Mouse (Mus musculus) regulatory T cell (primary cell): ENCODE results near the gene Gm8237.
"Not testable (repeated sequence)": the region's sequence is repeated elsewhere in the genome, so short reads cannot be mapped to it uniquely, and the experiment has no call there.

Source experiments
- in situ Hi-C: fragments of 300-600 bp; cut with MboI, MseI; formaldehyde crosslinking; loops from one replicate; pipeline ENCODE4 v1.15.1; 2025; ENCODE audit warnings: high pct_unique_total_duplicates

The Gm8237 gene

GRCm38 (mm10) chr14:5880241-5880640 is at the start of gene Gm8237:
Gene Gm8237 (minus strand): TSS chr14:5880382.
- in situ Hi-C loops: loop anchor here (5.0 kb wide), 1 partner anchor 82 kb away; the partner anchor contains the start of gene Gm3248

DNA sequence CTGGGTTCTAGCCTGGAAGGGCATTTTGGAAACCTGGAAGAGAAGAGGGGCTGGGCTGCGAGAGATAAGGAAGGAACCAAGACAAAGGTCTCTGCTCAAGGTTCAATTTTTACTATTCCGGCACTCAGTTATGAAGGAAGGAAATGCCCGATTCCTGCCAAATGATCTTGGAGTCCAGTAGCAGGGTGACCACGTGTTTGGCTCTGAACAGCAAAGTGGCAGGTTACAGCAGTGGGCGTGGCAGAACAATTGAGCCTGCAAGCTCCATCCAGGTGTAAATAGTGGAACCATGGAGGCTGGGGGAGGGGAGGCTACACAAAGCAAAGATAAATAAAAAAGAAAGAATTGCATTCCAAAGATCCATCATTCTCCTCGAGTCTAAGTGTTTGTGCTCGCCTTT is 43.1 kb upstream of the Gm8237 start:
- in situ Hi-C loops: not testable (repeated sequence)

- in situ Hi-C loops: loop anchor here (10.0 kb wide), 1 partner anchor 1634 kb away; no protein-coding TSS in a partner anchor
Observed at GRCm38 (mm10) chr14:5918330-5918942, 38.3 kb upstream of the Gm8237 start.

DNA sequence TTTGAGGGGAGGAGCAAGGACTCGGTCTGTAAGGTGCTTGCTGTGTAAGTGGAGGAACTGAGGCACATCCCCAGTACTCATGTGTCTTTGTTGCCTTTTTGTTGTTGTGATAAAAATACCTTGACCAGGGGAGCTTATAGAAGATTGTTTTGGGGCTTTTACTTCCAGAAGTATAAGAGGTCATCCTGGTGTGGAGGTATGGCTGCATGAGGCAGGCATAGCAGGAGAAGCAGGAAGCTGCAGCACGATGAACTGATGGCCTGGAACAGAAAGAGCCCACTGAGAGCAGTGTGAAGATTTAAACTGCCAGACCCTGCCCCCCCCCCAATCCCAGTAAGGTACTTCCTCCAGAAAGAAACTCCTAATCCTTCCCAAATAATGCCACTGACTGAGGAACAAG is 33.5 kb upstream of the Gm8237 start:
- in situ Hi-C loops: loop anchor here (10.0 kb wide), 1 partner anchor 1629 kb away; no protein-coding TSS in a partner anchor

DNA sequence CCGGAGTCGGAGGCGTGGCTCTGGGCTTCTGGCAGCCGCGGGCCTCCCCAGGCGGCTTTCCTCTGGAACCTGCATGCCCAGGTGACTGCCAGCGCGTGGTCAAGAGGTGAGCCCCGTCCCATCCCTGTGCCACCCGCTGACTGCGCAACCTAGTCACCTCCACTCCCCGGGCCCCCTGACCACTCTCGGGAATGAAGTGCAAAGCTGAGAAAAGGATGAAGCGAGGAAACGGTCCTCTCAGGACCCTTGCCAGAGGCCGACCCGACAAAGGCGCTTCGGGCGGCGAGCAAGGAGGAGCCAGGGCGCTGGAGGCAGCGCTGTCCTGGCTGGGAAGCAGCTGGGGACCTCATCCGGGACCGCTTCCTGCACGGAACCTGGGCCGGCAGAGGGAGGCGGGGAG is 391 bp downstream of the Gm8237 start:
- in situ Hi-C loops: loop anchor here (5.0 kb wide), 2 partner anchors 83 to 1688 kb away; partner anchors contain the start of genes Gm3248 and Gm3558

DNA sequence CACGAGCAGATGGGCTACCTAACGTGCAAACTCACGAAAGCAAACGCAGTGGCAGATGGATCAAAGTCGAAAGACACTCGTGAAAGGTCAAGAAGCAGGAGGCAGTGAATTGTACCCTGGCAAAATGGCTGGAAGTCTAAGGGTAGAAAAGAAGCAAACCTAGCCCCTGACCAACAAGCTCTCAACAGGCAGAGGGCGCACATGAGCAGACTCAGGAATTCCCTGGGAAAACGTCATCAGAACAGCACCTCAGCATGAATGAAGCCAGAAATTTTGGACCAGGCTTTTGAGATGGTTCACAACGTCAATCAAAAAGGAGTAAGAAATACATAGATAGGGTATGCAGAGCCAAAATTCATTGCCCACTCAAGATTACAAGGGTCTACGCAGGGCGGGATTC is 1.0 kb downstream of the Gm8237 start:
- in situ Hi-C loops: loop anchor here (5.0 kb wide), 1 partner anchor 1688 kb away; the partner anchor contains the start of gene Gm3558

DNA sequence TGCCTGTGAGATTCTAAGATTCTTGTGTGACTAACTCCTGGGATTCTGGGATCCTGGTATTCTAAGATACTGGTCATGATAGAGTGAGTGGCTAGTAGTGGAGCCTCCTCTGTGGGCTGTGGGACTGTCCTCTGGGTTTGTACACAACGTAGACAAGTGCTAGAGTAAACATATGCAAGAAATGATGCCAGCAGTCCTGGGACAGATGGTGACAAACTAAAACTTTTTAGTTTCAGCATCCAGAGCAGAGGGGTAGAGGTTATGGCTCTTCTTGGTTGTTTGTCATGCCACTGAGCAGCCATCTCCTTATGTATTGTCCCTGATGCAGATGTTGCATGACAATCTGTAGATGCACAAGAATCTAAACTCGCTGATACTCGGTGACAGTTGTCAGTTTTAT is 24.3 kb downstream of the Gm8237 start:
- in situ Hi-C loops: loop anchor here (25.0 kb wide), 1 partner anchor 369 kb away; the partner anchor contains the start of genes Gm3187 and Gm8246

DNA sequence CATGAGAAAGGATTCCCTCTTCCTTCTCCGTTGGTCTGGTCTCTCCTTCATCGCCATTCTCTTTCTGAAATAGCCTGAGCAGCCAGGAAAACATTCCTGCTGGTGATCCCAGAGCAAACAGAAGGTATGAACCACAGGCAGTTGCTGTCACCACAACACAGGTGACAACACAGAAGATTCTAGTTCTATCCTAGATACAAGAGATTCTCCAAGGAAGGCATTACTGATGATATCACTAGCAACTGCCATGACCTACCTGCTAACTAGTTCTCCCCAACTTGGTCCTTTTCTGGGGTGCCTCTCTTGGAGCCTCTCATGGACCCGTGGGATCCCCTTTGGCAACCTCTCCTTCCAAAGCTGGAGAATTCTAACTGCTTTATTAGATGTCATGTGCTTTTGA is 50.0 kb downstream of the Gm8237 start, which contains the start of gene Gm3424:
Gene Gm3424, minus strand, starts transcription at position 101 of the 400 bp plus-strand sequence.
- in situ Hi-C loops: not testable (repeated sequence)

GRCm38 (mm10) chr14:5812699-5813356 is 67.4 kb downstream of the Gm8237 start:
- in situ Hi-C loops: not testable (repeated sequence)
